Mouse (Mus musculus): ENCODE data around the gene Nanos2.

DNA sequence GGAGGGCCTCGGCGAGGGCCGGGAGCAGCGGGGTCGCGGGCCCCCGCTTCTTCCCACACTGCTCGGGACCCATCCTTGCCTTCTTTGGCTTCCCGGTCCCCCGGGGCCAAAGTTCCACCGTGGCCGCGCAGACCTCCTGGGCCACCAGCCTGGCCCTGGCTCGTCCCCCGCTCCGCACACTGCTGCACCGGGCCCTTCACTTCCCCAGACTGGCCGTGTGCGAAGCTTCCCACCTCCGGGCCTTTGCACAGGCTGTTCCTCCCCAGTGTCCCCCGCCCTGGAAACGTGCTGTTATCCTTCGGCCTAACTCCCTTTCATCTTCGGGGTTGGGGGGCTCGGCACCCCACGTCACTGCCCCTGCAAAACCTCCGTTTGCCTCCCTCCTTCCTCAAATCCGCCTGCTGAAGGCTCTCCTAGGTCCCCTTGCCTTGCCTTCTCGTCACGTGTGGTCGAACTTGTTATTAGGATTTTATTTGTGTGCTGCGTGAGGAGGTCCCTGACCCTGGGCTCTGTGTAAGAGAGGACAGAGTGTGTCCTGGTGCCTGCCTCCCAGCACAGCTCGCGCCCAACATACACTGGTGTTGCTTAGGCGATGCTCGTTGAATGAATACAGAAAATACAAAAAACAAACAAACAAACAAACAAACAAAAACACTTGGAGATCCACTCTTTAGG is 37.5 kb downstream of the Nanos2 start:
- TF ChIP-seq GATA1 (IDR thresholded peaks at IDR 0.05; ENCODE audit: low read length) = no peak
- no peak for TF ChIP-seq TAL1 (IDR thresholded peaks at IDR 0.05; ENCODE audit: low read length)

All from erythroblast, embryonic 14.5 days (primary cell).